Mouse (Mus musculus) CH12.LX (cell line): ENCODE results near the gene Nos1.

Experiments used
- BHLHE40 ChIP-seq: IDR thresholded peaks from 2 replicates; pipeline ENCODE4 v1.6.1; 2011; ENCODE audit warnings: mild to moderate bottlenecking, low read depth, low read length, improper control_type of control experiment
- CTCF ChIP-seq, 2 experiments: IDR thresholded peaks in 1 of 2; conservative IDR thresholded peaks in 1 of 2; 2 replicates each; pipeline ENCODE4 v1.5.1; 2011 to 2012; ENCODE audit warnings: low read depth in 2 of 2, low read length in 2 of 2, improper control_type of control experiment in 1 of 2, inconsistent platforms in 1 of 2, mild to moderate bottlenecking in 1 of 2, moderate library complexity in 1 of 2
- EP300 ChIP-seq: IDR thresholded peaks from 2 replicates; pipeline ENCODE4 v1.6.1; 2011; ENCODE audit warnings: low read length, improper control_type of control experiment
- ETS1 ChIP-seq: conservative IDR thresholded peaks from 2 replicates; pipeline ENCODE4 v1.6.1; 2012; ENCODE audit warnings: low read depth, mild to moderate bottlenecking, inconsistent platforms, low read length, improper control_type of control experiment, moderate library complexity
- GABPA ChIP-seq: IDR thresholded peaks from 2 replicates; pipeline ENCODE4 v1.6.1; 2012; ENCODE audit warnings: low read depth, low read length, improper control_type of control experiment, inconsistent platforms; ENCODE audit not compliant: insufficient replicate concordance
- IRF4 ChIP-seq: IDR thresholded peaks from 2 replicates; pipeline ENCODE4 v1.6.1; 2014; ENCODE audit warnings: low read depth, mild to moderate bottlenecking, inconsistent platforms, low read length, improper control_type of control experiment
- MEF2A ChIP-seq: IDR thresholded peaks from 2 replicates; pipeline ENCODE4 v1.6.1; 2014; ENCODE audit warnings: low read depth, mild to moderate bottlenecking, inconsistent platforms, low read length, improper control_type of control experiment, borderline replicate concordance
- POLR2A ChIP-seq: IDR thresholded peaks from 2 replicates; pipeline ENCODE4 v1.6.1; 2011; ENCODE audit warnings: low read depth, mild to moderate bottlenecking, improper control_type of control experiment, low read length
- UBTF ChIP-seq: IDR thresholded peaks from 2 replicates; pipeline ENCODE4 v1.6.1; 2012; ENCODE audit warnings: low read depth, mild to moderate bottlenecking, inconsistent platforms, low read length, improper control_type of control experiment, moderate library complexity
- ZC3H11A ChIP-seq: IDR thresholded peaks from 2 replicates; pipeline ENCODE4 v1.6.1; 2012; ENCODE audit warnings: low read depth, mild to moderate bottlenecking, inconsistent platforms, low read length, improper control_type of control experiment
- ZMIZ1 ChIP-seq: IDR thresholded peaks from 2 replicates; pipeline ENCODE4 v1.6.1; 2012; ENCODE audit warnings: low read depth, mild to moderate bottlenecking, inconsistent platforms, low read length, improper control_type of control experiment

GRCm38 (mm10) chr5:117936346-117936745, 155.5 kb downstream of the Nos1 start:
- no peak for TF ChIP-seq GABPA
- no peak for TF ChIP-seq EP300
- TF ChIP-seq POLR2A: no peak
- TF ChIP-seq ETS1: no peak
- TF ChIP-seq CTCF (conservative IDR thresholded peaks at IDR 0.05 in 1 of 2, IDR thresholded peaks at IDR 0.05 in 1 of 2; ENCODE audit: low read depth in 2 of 2, low read length in 2 of 2): no peak
- no peak for TF ChIP-seq ZMIZ1
- no peak for TF ChIP-seq IRF4
- no peak for TF ChIP-seq MEF2A
- no peak for TF ChIP-seq BHLHE40
- no peak for TF ChIP-seq ZC3H11A
- no peak for TF ChIP-seq UBTF
